Mouse (Mus musculus) kidney, embryonic 15.5 days (tissue): ENCODE data around the gene Olfr221. TPM values are rescaled to one million over a fixed set of nuclear protein-coding genes. Genes with fewer than 3 reads are reported as not detected.

Source experiments
- ATAC-seq: fragments of 200-750 bp; cut with Nextera tagmentation; replicated peaks from 2 replicates; pipeline ENCODE4 v1.8.0; 2017; ENCODE audit warnings: moderate TSS enrichment; ENCODE audit not compliant: low FRiP score
- H3K27ac ChIP-seq: fragments of 300-500 bp; sonication (generic); 2 replicates; pipeline ENCODE4 v1.5.1; 2015; ENCODE audit warnings: mild to moderate bottlenecking, inconsistent platforms
- H3K27me3 ChIP-seq: fragments of 300-500 bp; sonication (generic); 2 replicates; pipeline ENCODE4 v1.6.1; 2015; ENCODE audit warnings: inconsistent platforms
- H3K36me3 ChIP-seq: fragments of 300-500 bp; sonication (generic); 2 replicates; pipeline ENCODE4 v1.6.1; 2015; ENCODE audit warnings: inconsistent platforms
- H3K4me1 ChIP-seq: fragments of 300-500 bp; sonication (generic); 2 replicates; pipeline ENCODE4 v1.6.1; 2015; ENCODE audit warnings: inconsistent platforms
- H3K4me2 ChIP-seq: fragments of 300-500 bp; sonication (generic); 2 replicates; pipeline ENCODE4 v1.6.1; 2015; ENCODE audit warnings: moderate library complexity, mild to moderate bottlenecking, inconsistent platforms
- H3K4me3 ChIP-seq: fragments of 300-500 bp; sonication (generic); replicated peaks from 2 replicates; pipeline ENCODE4 v1.5.1; 2015; ENCODE audit warnings: mild to moderate bottlenecking, inconsistent platforms
- H3K9ac ChIP-seq: fragments of 300-500 bp; sonication (generic); 2 replicates; pipeline ENCODE4 v1.6.1; 2015; ENCODE audit warnings: mild to moderate bottlenecking, inconsistent platforms
- H3K9me3 ChIP-seq: fragments of 300-500 bp; sonication (generic); replicated peaks from 2 replicates; pipeline ENCODE4 v1.6.1; 2016; ENCODE audit warnings: inconsistent platforms
- WGBS: fragments of 180-500 bp; shearing (Covaris S2); methylation state at CpG from one replicate; pipeline ENCODE4 v1.1.7; 2015; ENCODE audit warnings: mixed read lengths; 5-methylcytosine and 5-hydroxymethylcytosine counted together
- polyA plus RNA-seq: library from polyadenylated mRNA; unstranded; fragments of >200 nt; fragmentation: Nextera tagmentation; extraction: Ambion mirVana; gene quantifications from 2 replicates; pipeline ENCODE4 v1.2.1, GENCODE M21; 2015

The Olfr221 gene
- polyA plus RNA-seq, 1 experiment from 2014 or later: not detected

GRCm38 (mm10) chr14:52010446-52011111, 31.7 kb downstream of the Olfr221 start:
- Histone ChIP-seq H3K36me3 (peaks cover 36% of the 10 kb centered on the region), H3K4me1 (peaks cover 74% of the 10 kb centered on the region), H3K4me2 (peak overlapping the region; percentile 57), H3K9me3 (no peaks in the 10 kb centered on the region), H3K9ac (peak overlapping the region; percentile 33), H3K27me3 (no peaks in the 10 kb centered on the region), H3K27ac (peak overlapping the region; percentile 94), H3K4me3 (peak overlapping the region; percentile 35)
- WGBS: 7% methylated on average over 9 of the region's 9 CpGs
- peak; percentile 69 for ATAC-seq

DNA sequence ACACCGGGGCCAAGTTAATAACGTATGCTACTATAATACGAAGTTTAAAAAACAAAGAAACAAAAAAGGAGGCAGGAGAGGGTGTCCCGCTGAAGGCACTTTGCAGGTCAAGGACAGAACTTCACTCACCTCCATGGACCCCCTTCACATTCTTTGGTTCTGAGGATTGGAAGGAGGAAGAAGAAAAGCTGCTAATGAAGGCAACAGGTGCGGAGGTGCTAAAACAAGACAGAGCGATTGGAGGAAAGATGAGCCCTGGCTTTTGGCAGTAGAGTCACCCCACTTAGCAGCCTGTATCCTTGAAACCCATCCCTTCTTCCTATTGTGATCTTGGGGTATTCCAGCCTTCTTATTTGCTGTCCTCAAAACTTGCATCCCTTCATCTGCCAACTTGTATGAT, 32.4 kb downstream of the Olfr221 start:
- Histone ChIP-seq H3K4me2 (peak overlapping the region; percentile 57), H3K4me1 (peaks cover 74% of the 10 kb centered on the region), H3K36me3 (peaks cover 44% of the 10 kb centered on the region), H3K9me3 (no peaks in the 10 kb centered on the region), H3K4me3 (peak overlapping the region; percentile 35), H3K27ac (peak overlapping the region; percentile 94), H3K27me3 (no peaks in the 10 kb centered on the region), H3K9ac (no peak overlapping the region)
- ATAC-seq: no peak
- WGBS: 64% methylated on average over 6 of the region's 6 CpGs

DNA sequence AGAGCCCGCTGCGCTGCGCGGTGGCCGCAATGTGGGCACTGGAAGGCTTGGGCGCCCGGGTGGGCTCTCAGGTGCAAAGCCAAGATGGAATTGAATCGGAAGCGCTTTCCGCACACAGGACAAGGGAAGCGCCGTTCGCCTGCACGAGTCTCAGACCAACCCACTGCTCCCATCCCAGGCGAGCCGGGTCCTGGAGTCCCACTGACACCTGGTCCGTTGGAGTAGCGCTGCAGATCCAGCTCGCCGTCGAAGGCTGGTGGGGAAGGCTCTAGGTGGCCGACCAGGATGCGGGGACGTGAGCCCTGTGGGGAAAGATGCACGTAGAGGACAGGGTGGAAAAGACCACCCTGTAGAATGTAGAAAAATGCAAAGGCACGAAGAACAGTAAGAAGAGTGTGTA, 32.9 kb downstream of the Olfr221 start:
- Histone ChIP-seq H3K4me3 (peak overlapping the region; percentile 35; the same call in 1 of the 2 replicates), H3K36me3 (peaks cover 48% of the 10 kb centered on the region), H3K4me2 (peak overlapping the region; percentile 41), H3K27me3 (no peaks in the 10 kb centered on the region), H3K27ac (peak overlapping the region; percentile 62), H3K9me3 (no peaks in the 10 kb centered on the region), H3K9ac (no peak overlapping the region), H3K4me1 (peaks cover 79% of the 10 kb centered on the region)
- no peak for ATAC-seq
- 61% methylated on average over 26 of the region's 26 CpGs for WGBS

- Histone ChIP-seq H3K9me3 (no peaks in the 10 kb centered on the region), H3K4me2 (peak overlapping the region; percentile 41), H3K4me1 (peaks cover 81% of the 10 kb centered on the region), H3K9ac (no peak overlapping the region), H3K4me3 (0 out of 2 replicates have a peak overlapping the region, but pooled peaks have one; percentile 3), H3K27me3 (no peaks in the 10 kb centered on the region), H3K36me3 (peaks cover 56% of the 10 kb centered on the region), H3K27ac (peak overlapping the region; percentile 62)
- WGBS: 49% methylated on average over 38 of the region's 38 CpGs
- ATAC-seq: peak; percentile 38
Observed at GRCm38 (mm10) chr14:52008321-52009203, 33.7 kb downstream of the Olfr221 start.

- peaks cover 63% of the 10 kb centered on the region for H3K4me1 ChIP-seq
- H3K36me3 ChIP-seq: peaks cover 74% of the 10 kb centered on the region
- no peak overlapping the region for H3K9ac ChIP-seq
- WGBS: 93% methylated on average over 23 of the region's 23 CpGs
- H3K27me3 ChIP-seq: no peaks in the 10 kb centered on the region
- no peak for ATAC-seq
- H3K4me3 ChIP-seq: no peak overlapping the region
- no peak overlapping the region for H3K4me2 ChIP-seq
- H3K9me3 ChIP-seq: no peaks in the 10 kb centered on the region
- H3K27ac ChIP-seq: no peak overlapping the region
Observed at GRCm38 (mm10) chr14:52006771-52007170, 35.5 kb downstream of the Olfr221 start.

DNA sequence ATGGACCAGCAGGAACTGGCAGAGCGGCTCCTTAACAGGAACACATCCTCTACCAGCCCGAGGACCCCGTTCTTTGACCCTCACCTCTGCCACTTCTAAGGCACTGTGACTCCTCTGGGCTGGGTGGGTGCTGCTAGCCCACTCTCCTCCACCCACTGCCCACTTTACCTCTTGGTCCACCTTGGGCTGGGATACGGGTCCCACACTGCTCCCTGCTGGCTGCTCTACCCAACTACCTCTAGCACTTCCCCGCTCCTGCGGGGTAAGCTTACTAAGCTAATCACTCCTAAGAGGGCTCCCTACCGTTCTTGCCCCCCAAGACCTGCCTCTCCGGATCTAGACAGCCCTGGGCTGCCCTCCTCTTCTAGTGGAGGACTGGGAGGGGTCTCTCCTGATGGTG, 36.0 kb downstream of the Olfr221 start:
- WGBS: 77% methylated on average over 8 of the region's 8 CpGs
- Histone ChIP-seq H3K9ac (no peak overlapping the region), H3K36me3 (peaks cover 77% of the 10 kb centered on the region), H3K4me3 (no peak overlapping the region), H3K27me3 (no peaks in the 10 kb centered on the region), H3K4me1 (peaks cover 57% of the 10 kb centered on the region), H3K9me3 (no peaks in the 10 kb centered on the region), H3K27ac (no peak overlapping the region), H3K4me2 (no peak overlapping the region)
- no peak for ATAC-seq

- Histone ChIP-seq H3K36me3 (peaks cover 82% of the 10 kb centered on the region), H3K4me3 (no peak overlapping the region), H3K27me3 (no peaks in the 10 kb centered on the region), H3K9ac (no peak overlapping the region), H3K9me3 (no peaks in the 10 kb centered on the region), H3K4me2 (no peak overlapping the region), H3K4me1 (peaks cover 51% of the 10 kb centered on the region), H3K27ac (0 out of 2 replicates have a peak overlapping the region, but pooled peaks have one; percentile 9)
- 71% methylated on average over 6 of the region's 6 CpGs for WGBS
- ATAC-seq: no peak
Observed at GRCm38 (mm10) chr14:52005616-52006015, 36.6 kb downstream of the Olfr221 start.

DNA sequence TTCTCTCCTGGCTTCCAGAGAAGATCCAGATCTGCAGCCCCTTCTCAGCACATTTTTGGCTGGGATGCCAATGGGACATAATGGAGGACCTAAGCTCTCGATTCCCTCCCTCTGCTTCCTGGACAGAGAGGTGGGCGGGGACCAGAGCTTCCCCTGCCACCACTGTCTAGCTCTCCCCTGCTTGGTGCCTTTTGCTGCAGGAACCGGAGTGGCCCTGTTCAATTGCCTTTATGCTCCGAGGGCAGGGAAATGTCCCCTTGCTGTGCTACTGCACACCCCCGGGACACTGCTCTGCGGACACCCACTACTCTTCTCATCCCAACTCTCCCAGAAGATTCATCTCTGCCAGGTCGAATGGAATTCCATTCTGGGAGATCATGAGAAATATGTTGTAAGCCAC, 37.1 kb downstream of the Olfr221 start:
- Histone ChIP-seq H3K9me3 (no peaks in the 10 kb centered on the region), H3K4me1 (peaks cover 46% of the 10 kb centered on the region), H3K4me2 (no peak overlapping the region), H3K36me3 (peaks cover 87% of the 10 kb centered on the region), H3K4me3 (no peak overlapping the region), H3K9ac (no peak overlapping the region), H3K27me3 (no peaks in the 10 kb centered on the region), H3K27ac (no peak overlapping the region)
- 67% methylated on average over 7 of the region's 7 CpGs for WGBS
- no peak for ATAC-seq

DNA sequence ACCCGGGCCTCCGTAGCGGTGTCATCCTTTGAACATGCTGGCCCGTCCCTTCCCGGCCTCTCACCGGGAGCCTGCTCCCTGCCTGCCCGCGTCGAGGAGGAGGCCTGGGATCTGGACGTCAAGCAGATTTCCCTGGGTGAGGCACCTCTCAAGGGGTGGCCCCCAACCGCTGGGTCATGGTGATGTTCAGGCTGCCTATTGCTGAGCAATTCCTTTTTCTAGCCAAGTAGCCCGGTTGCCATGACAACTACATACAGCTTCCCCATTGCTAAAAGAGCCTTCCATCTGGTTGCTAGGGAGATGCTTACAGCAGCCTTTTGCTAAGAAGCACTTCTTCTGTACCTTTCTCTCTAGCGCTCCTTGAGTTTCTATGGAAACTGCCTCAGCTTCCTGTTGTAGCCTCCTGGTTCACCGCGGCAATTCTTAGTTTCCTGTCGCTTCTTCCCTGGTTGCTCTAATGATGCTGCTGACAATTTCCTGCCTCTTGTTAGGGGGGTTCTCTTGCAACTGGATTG, 38.2 kb downstream of the Olfr221 start:
- no peaks in the 10 kb centered on the region for H3K27me3 ChIP-seq
- WGBS: 52% methylated on average over 16 of the region's 16 CpGs
- H3K9me3 ChIP-seq: no peaks in the 10 kb centered on the region
- H3K36me3 ChIP-seq: peaks cover 91% of the 10 kb centered on the region
- H3K4me2 ChIP-seq: no peak overlapping the region
- H3K27ac ChIP-seq: no peak overlapping the region
- no peak for ATAC-seq
- no peak overlapping the region for H3K4me3 ChIP-seq
- no peak overlapping the region for H3K9ac ChIP-seq
- H3K4me1 ChIP-seq: peaks cover 35% of the 10 kb centered on the region

GRCm38 (mm10) chr14:51997483-51997882, 44.8 kb downstream of the Olfr221 start:
- H3K4me1 ChIP-seq: no peaks in the 10 kb centered on the region
- H3K27ac ChIP-seq: no peak overlapping the region
- WGBS: 88% methylated on average over 14 of the region's 14 CpGs
- no peaks in the 10 kb centered on the region for H3K9me3 ChIP-seq
- H3K36me3 ChIP-seq: peaks cover 93% of the 10 kb centered on the region
- H3K4me2 ChIP-seq: no peak overlapping the region
- ATAC-seq: no peak
- no peaks in the 10 kb centered on the region for H3K27me3 ChIP-seq
- no peak overlapping the region for H3K4me3 ChIP-seq
- H3K9ac ChIP-seq: no peak overlapping the region

- H3K4me1 ChIP-seq: no peaks in the 10 kb centered on the region
- WGBS: 72% methylated on average over 17 of the region's 17 CpGs
- H3K9ac ChIP-seq: no peak overlapping the region
- H3K27ac ChIP-seq: no peak overlapping the region
- no peak overlapping the region for H3K4me3 ChIP-seq
- ATAC-seq: 0 out of 2 replicates have a peak, but pooled peaks have one; percentile 31
- H3K27me3 ChIP-seq: no peaks in the 10 kb centered on the region
- no peaks in the 10 kb centered on the region for H3K9me3 ChIP-seq
- H3K36me3 ChIP-seq: peaks cover 93% of the 10 kb centered on the region
- no peak overlapping the region for H3K4me2 ChIP-seq
Observed at GRCm38 (mm10) chr14:51996866-51997265, 45.4 kb downstream of the Olfr221 start.
